Mouse (Mus musculus) CH12F3 (cell line): ENCODE results near the gene Hist1h2bh.
"Not testable (repeated sequence)": the region's sequence is repeated elsewhere in the genome, so short reads cannot be mapped to it uniquely, and the experiment has no call there.

ENCODE experiments used
- in situ Hi-C: fragments of 300-500 bp; cut with MboI; formaldehyde crosslinking; loops from 2 replicates; pipeline ENCODE4 v1.14.3; 2020; ENCODE audit warnings: low sequenced_read_pairs

The Hist1h2bh gene

GRCm38 (mm10) chr13:23542999-23543607 is at the start of gene Hist1h2bh:
Gene Hist1h2bh (minus strand): TSS chr13:23543392.
- in situ Hi-C loops: not testable (repeated sequence)

DNA sequence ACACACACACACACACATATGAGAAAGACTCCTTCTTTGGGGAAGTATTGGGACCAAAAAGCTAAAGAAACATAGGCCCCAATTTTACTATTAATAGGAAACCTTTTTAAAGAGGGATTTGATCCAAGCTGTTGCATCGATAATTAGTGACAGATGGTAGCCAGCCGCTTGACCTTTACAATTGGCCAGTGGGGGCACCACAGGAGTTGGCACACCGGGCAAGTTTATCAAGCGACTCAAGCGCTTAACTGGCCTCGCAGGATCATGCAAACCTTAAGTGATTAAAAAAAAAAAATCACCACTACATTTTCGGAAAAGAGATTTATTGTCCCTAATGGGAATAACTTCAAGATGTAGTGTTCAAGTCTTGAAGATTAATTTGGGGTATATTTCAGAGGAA is 49.4 kb upstream of the Hist1h2bh start:
- in situ Hi-C loops: loop anchor here (10.0 kb wide), 1 partner anchor 158 kb away; no protein-coding TSS in a partner anchor

- in situ Hi-C loops: loop anchor here (10.0 kb wide), 1 partner anchor 157 kb away; no protein-coding TSS in a partner anchor
Observed at GRCm38 (mm10) chr13:23591886-23592285, 48.7 kb upstream of the Hist1h2bh start.

DNA sequence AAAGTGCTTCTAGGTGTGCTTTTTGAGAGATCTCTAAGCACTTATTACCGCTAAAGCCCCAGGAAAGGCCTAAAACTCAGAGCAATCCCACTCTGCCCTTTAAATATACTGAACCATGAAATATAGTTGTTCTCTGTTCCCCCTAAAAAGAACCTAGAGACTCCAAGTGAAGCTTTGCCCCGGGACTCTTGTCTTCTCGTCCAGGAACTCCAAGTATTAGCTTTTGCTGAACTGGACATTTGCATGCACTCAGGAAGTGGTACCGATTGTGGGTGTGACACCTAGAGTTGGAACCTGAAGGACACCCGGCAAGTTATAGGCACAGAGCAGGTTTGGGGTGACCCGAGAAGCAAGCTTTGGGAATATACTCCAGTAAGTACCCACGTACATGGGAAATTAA is 48.0 kb upstream of the Hist1h2bh start:
- in situ Hi-C loops: loop anchor here (10.0 kb wide), 1 partner anchor 156 kb away; no protein-coding TSS in a partner anchor

DNA sequence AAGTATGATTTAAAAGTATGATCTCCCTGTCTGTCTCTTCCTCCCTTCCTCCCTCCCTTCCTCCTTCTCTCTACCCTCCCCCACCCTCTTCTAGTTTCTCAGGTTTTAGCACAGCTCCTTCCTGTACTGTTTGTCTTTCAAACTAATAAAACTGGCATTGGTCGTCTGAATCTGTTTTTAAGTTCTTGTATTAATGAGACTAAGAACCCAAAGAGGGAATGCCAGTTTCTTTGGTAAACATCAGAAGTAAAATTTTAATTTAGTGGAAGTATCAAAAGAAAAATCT is 43.7 kb upstream of the Hist1h2bh start:
- in situ Hi-C loops: no loop called here

DNA sequence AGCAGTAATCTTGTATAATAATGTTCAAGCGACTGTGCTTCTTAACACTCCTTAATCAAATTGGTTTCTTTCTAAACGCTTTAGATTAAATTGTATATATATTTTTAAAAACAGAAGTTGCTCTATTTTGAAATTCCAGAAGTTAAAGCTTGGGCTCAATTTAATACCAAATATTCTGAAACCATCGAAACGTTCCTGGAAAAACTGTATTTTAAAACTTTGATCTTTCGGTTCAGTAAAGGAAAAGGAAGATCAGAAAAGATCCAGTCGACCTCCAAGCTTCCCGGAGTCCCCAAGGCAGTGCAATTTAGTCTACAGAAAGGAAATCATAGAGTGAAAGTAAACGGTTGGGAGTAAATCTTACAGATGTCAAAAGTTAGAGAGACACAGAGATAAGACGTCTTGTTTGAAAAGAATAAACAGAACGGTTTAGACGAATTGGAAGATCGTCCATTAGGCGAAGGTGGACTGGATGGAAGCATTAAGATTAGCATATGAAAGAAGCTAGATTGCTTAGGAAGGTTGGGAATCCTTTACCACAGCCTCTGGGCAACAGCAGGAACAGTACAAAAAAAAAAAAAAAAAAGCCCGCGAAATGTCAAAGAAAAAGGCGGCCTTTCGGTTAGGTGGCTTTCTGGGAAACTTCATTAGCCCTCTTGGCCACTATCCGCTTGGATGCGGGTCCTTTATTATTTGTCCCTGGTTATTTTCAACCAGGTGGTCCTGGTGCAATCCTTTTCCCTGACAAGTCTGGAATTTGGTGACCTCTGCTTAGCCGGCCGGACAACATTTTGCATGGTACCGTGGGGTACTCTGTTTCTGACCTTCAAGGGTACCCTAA is 43.1 kb upstream of the Hist1h2bh start:
- in situ Hi-C loops: no loop called here

- in situ Hi-C loops: not testable (repeated sequence)
Observed at GRCm38 (mm10) chr13:23585442-23586098, 42.4 kb upstream of the Hist1h2bh start.

DNA sequence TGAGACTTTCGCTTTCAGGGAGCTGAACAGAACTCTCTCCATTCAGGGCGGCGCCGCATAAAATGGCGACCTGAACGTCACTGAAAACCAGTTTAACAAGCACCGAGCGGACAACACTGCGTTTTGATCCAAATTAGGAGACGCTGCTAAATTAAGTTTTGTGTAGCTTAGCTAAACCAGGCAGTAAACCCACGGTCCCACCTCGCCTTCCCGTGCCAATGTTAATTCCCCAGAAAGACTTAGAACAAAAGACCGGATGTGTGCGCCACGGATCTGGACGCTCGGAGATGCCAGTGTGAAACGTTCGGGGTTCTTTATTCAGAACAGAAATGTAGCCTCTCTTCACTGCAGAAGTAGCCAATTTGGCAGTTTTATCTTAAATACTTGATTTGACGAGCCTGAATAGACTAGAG is 41.8 kb upstream of the Hist1h2bh start:
- in situ Hi-C loops: no loop called here

DNA sequence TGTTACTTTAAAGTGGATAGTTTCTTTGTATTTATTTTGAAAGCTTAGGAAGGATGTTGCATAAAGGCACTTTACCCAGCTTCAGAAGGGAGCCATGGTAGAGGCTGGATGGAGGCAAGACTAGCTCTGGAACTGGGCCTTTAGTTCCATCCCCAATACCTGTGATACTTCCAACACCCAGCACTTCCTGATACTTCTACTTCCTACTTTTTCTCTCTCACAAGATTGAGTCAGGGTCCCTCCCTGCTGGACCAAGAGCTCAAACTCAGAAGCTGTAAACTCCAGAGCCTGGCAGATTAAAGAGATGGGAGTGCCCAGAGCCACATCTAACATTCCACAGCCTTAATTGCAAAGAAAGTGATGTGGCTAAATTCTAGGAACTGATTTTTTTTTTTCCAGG is 41.1 kb upstream of the Hist1h2bh start:
- in situ Hi-C loops: no loop called here

DNA sequence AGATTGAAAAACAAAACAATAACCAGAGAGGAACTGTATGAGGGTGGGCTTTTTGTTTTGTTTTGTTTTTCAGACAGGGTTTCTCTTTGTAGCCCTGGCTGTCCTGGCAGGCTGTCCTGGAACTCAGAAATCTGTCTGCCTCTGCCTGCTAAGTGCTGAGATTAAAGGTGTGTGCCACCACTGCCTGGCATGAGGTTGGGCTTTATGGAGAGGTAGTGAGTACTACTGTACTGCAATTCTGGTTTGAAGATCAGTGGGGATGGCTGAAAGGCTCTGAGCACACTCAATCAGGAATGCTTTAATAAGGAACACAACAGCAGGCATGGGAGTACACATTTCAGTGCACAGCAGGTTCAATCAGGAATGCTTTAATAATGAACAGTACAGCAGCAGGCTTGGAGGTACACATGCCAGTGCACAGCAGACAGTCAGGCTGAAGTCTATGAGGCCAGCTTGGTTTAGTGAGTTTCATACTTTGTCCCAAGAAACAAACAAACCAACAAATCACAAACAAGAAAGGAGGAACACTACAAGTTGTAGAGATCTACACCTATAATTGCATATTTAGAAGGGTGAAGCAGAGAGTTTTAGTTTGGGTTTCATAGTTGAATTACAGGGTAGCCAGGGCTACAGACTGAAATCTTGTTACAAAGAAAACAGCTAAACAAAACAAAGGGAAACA is 40.3 kb upstream of the Hist1h2bh start:
- in situ Hi-C loops: no loop called here

DNA sequence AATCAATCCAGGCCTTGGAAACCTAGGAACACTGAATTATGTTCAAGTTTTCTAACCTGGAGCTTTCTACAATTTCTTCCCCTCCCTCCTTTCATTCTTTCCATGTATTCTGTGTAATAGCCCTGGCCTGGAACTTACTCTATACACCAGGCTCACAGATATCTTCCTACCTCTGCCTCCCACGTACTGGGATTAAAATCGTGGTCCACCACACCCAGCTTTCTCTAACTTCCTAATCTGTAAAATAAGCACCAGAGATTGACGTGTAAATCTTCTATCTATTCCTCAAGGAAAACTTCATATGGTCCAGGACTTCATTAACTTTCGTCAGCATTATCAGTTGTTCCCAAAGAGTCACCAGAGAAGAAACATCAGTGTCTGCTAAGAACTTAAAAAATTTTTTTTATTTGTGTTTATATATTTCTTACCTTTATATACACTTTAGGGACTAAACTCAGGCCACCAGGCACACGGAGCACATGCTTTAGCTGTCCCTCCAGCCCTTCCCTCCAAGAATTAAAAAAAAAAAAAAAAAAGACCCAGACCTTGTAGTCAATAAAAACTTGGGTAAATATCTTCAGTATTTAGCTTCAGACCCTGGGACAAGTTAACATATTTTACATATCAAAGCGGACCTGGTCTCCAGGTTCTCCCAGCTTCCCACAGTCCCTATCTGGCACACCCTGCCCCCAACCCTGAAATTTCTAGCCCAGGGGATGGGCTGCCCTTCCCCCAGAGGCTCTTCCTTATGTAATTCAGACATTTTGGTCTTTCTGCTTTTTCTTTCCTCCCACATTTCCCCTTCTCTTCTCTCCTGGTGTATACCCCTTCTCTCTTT is 39.2 kb upstream of the Hist1h2bh start:
- in situ Hi-C loops: no loop called here

DNA sequence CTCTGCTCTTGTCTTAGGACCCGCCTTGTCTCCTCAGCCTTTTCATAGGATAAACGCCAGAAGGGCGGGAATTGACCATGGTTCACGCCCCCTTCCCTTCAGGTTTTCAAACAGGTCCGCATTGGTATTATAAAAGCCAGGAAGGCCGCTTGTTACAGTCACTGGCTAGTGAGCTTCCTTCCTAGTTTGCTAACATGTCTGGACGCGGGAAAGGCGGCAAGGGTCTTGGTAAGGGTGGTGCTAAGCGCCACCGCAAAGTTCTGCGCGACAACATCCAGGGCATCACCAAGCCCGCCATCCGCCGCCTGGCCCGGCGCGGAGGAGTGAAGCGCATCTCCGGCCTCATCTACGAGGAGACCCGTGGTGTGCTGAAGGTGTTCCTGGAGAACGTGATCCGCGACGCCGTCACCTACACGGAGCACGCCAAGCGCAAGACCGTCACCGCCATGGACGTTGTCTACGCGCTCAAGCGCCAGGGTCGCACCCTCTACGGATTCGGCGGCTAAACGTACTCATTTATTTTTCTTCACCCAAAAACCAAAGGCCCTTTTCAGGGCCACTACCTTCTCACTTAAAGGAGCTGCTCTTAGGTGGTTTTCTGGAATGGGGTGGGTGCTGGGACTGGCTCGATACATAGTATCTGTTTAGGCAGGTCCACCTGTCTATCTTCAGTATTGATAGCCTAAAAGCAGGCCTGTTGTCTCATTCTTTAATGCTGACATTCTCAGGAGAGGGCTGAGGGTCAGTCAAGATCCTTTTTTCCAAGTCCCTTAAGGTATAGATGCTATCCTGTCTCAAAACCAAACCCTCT is 38.4 kb upstream of the Hist1h2bh start, which contains the start of gene Hist1h4d:
TSS of gene Hist1h4d (plus strand) at position 191 of the 811 bp plus-strand sequence.
- in situ Hi-C loops: no loop called here

GRCm38 (mm10) chr13:23577835-23578234 is 34.6 kb upstream of the Hist1h2bh start:
- in situ Hi-C loops: no loop called here

GRCm38 (mm10) chr13:23576906-23577639 is 33.9 kb upstream of the Hist1h2bh start:
- in situ Hi-C loops: no loop called here

DNA sequence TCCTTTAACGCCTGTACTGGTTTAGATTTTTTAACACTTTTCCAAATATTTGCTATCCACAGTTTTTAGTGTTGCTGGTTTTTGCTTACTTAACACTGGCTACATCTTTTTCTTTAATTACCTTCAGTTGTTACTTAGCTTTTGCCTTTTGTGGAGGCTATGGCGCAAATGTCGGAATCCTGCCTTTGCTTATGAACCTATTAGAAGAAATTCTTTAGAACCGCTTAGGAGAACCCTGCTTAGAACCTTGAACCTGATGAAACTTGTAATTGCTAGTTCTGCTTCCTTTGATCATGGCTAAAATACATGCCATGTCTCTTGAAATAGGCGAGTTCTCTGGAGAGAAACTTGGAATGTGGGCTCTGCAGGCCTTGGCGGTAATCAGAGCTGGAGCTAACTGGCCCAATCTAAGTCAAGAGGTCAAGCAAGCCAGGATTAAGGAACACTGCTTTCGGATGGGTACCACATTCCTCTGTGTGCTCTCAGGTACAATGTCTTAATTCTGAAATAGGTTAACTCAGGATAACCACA is 33.2 kb upstream of the Hist1h2bh start:
- in situ Hi-C loops: no loop called here

- in situ Hi-C loops: not testable (repeated sequence)
Observed at GRCm38 (mm10) chr13:23575864-23576313, 32.7 kb upstream of the Hist1h2bh start.

DNA sequence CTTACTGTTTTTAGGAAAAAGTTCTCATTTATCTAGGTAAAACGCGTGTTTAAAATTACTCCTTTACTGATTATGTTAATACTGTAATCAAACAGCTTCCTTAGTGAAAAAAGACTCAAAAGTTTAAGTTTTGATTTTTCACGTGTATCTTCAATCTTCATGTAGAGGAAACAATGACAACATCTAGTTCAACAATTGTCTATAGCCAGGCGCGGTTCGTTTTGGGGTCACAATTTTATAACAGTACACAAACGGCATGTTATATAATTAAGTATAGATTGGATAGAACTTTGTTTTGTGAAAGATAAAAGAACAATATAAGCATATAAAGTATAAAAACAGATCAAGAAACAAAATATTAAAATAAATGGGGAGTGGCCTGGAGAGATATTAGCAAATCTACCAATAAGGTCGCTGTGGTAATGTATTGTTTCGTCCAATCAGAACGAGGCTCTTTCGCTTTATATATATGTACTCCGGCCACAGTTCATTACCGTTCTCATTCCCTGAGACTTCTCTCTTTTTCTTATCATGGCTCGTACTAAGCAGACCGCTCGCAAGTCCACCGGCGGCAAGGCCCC is 32.2 kb upstream of the Hist1h2bh start, which contains the start of gene Hist1h3d:
TSS of gene Hist1h3d (plus strand) at position 493 of the 581 bp plus-strand sequence.
- in situ Hi-C loops: no loop called here
